Mouse (Mus musculus): ENCODE data around the gene Tbc1d21.

DNA sequence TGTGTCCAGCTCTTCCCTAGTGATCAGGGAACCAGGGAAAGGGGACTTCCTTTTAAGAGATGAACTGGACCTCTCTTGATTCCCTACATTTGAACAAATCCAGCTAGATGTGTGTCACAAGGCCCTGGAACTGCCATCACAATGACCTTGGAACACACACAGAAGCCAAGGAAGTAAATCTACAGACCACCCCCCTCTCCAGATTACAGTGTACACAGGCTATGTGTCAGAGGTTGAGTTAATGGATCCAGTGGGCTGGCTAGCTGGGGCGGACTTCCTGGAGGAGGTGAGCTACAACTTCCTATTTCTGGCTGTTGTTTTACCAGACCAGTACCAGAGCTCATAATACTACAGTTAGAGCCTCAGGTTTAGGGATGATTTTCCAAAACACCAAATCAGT lies at the start of gene Tbc1d21:
- no peak for TF ChIP-seq GATA1 (IDR thresholded peaks at IDR 0.05; ENCODE audit: borderline replicate concordance, low read length)
- no peak for TF ChIP-seq FLI1 (IDR thresholded peaks at IDR 0.05; ENCODE audit: low read length)
